Mouse (Mus musculus): ENCODE measurements around the gene Cyp4f17. TPM values are rescaled to one million over a fixed set of nuclear protein-coding genes. Genes with fewer than 3 reads are reported as not detected.

The Cyp4f17 gene
- total RNA-seq, 1 experiment from 2014 or later = 0.50 TPM

Other genes with a start within 250 kb of the Cyp4f17 start
- gene Brd4, start 221.3 kb upstream of the Cyp4f17 start, total RNA-seq (2017) = 22.5 and 58.5 TPM in 2 replicates
- 146 and 161 TPM in 2 replicates for gene Akap8, start 184.8 kb upstream of the Cyp4f17 start, total RNA-seq (2017)
- 87.8 and 101 TPM in 2 replicates for gene Akap8l, start 155.4 kb upstream of the Cyp4f17 start, total RNA-seq (2017)
- gene Wiz, start 116.6 kb upstream of the Cyp4f17 start, total RNA-seq (2017) = 13.2 and 15.7 TPM in 2 replicates
- gene Rasal3, start 102.5 kb upstream of the Cyp4f17 start, total RNA-seq (2017) = 29.6 and 34.9 TPM in 2 replicates
- gene Pglyrp2, start 81.9 kb upstream of the Cyp4f17 start, total RNA-seq (2017) = 4.5 and 7.1 TPM in 2 replicates
- gene Cyp4f39, start 53.3 kb upstream of the Cyp4f17 start, total RNA-seq (2017) = 0.73 and 4.2 TPM in 2 replicates
- 9.6 and 11.6 TPM in 2 replicates for gene Cyp4f16, start 30.5 kb downstream of the Cyp4f17 start, total RNA-seq (2017)
- gene Cyp4f37, start 115.3 kb downstream of the Cyp4f17 start, total RNA-seq (2017) = not detected in 2 replicates
- not detected in 2 replicates for gene Cyp4f40, start 152.8 kb downstream of the Cyp4f17 start, total RNA-seq (2017)
- gene Cyp4f15, start 179.6 kb downstream of the Cyp4f17 start, total RNA-seq (2017) = not detected in 2 replicates